Mouse (Mus musculus) bone marrow macrophage, adult 2 months (primary cell): ENCODE results near the gene Olfr288.

Experiments used
- CTCF ChIP-seq: IDR thresholded peaks from 2 replicates; pipeline ENCODE4 v1.5.1; 2012; ENCODE audit warnings: low read depth, mild to moderate bottlenecking, low read length, moderate library complexity
- POLR2A ChIP-seq: IDR thresholded peaks from 2 replicates; pipeline ENCODE4 v1.6.1; 2012; ENCODE audit warnings: mild to moderate bottlenecking, low read depth, low read length, borderline replicate concordance

DNA sequence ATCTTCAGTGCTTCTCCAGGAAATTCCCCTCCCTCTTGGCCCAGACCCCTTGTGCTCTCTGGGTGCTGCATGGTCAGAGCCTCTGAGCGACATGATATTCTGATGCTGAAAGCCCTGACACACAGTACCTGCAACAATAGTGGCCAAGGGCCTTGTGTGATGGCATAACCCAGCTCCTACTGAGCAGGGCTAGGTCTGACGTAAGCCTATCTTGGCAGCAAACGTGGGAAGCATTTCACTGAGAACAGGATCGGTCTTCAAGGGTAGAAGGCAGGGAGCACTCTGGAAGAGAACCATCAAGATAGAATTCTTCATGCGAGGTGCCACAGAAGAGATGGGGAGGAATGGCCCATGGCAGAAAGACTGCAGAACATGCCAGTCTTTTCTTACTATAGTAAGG, 29.8 kb downstream of the Olfr288 start, which contains the start of gene Asb8:
- TF ChIP-seq POLR2A, result no peak
- no peak for TF ChIP-seq CTCF
